In genomic region chr15:11246402-11246801, GRCm38 (mm10) we compare ENCODE assay signal across 16 mouse cellular contexts.
"Had no signal": no experiment of that assay in that cellular context is flagged by ENCODE, and none has a peak within 500 bp of the region (broad histone marks: within the 10 kb centered on the region; RNA-seq: fewer than 3 reads in every experiment).

No protein-coding gene starts in this region.

- H3K9ac ChIP-seq: kidney, embryonic 15.5 days; limb, embryonic 12.5 days; limb, embryonic 15.5 days; liver, embryonic 14.5 days had no signal

- H3K36me3 ChIP-seq: kidney, embryonic 15.5 days; limb, embryonic 12.5 days had no signal

- H3K4me1 ChIP-seq: kidney, embryonic 15.5 days; limb, embryonic 12.5 days; limb, embryonic 15.5 days had no signal

- DNase-seq: kidney, adult 8-10 months; kidney, postnatal 10 days; kidney, postnatal 36 days; left cerebral cortex, postnatal 4 days; lung, adult 18-20 months; lung, postnatal 36 days; midbrain, embryonic 14.5 days; thymus, adult 2 months; thymus, postnatal 14 days; thymus, postnatal 4 days had no signal

- H3K4me2 ChIP-seq: kidney, embryonic 15.5 days; limb, embryonic 12.5 days; limb, embryonic 15.5 days; liver, embryonic 11.5 days; midbrain, embryonic 11.5 days had no signal

- H3K27me3 ChIP-seq: kidney, embryonic 15.5 days; limb, embryonic 12.5 days; limb, embryonic 15.5 days had no signal

- H3K27ac ChIP-seq: kidney, embryonic 15.5 days; limb, embryonic 12.5 days; limb, embryonic 15.5 days; liver, embryonic 14.5 days had no signal

- H3K4me3 ChIP-seq: kidney, embryonic 15.5 days; limb, embryonic 12.5 days; limb, embryonic 15.5 days had no signal

- H3K9me3 ChIP-seq: kidney, embryonic 15.5 days; limb, embryonic 12.5 days; limb, embryonic 15.5 days had no signal
